Mouse (Mus musculus) G1E (cell line): ENCODE data around the gene Gp5. TPM values are rescaled to one million over a fixed set of nuclear protein-coding genes. Genes with fewer than 3 reads are reported as not detected.

Experiments
- ATAC-seq: 2 replicates; pipeline ENCODE4 v1.8.0; 2016; ENCODE audit warnings: mild to moderate bottlenecking; ENCODE audit not compliant: insufficient number of reproducible peaks, poor library complexity, low FRiP score, severe bottlenecking; ENCODE audit errors: extremely low read depth
- DNase-seq: peaks from one replicate; pipeline ENCODE4 v3.0.0; 2012; ENCODE audit warnings: low spot score
- H3K27me3 ChIP-seq: 2 replicates; pipeline ENCODE4 v1.6.1; 2012; ENCODE audit warnings: mild to moderate bottlenecking, low read length, inconsistent platforms; ENCODE audit not compliant: insufficient read depth
- H3K36me3 ChIP-seq: replicated peaks from 2 replicates; pipeline ENCODE3; 2012; ENCODE audit warnings: mild to moderate bottlenecking, inconsistent platforms
- H3K4me1 ChIP-seq: 2 replicates; pipeline ENCODE4 v1.6.1; 2012; ENCODE audit warnings: low read depth, low read length, inconsistent platforms, mixed read lengths; ENCODE audit not compliant: insufficient read depth
- H3K4me3 ChIP-seq: 2 replicates; pipeline ENCODE4 v1.5.1; 2012; ENCODE audit warnings: low read depth, mild to moderate bottlenecking, inconsistent platforms, low read length, moderate library complexity, mixed read lengths
- H3K9me3 ChIP-seq: replicated peaks from 2 replicates; pipeline ENCODE4 v1.6.1; 2012; ENCODE audit warnings: inconsistent platforms
- CTCF ChIP-seq: IDR thresholded peaks from 2 replicates; pipeline ENCODE4 v1.5.1; 2012; ENCODE audit warnings: low read depth, low read length, inconsistent platforms, mixed read lengths
- GATA1 ChIP-seq: IDR thresholded peaks from 2 replicates; pipeline ENCODE4 v1.6.1; 2012; ENCODE audit warnings: borderline replicate concordance, low read length, inconsistent platforms, mixed read lengths
- GATA2 ChIP-seq: IDR thresholded peaks from 2 replicates; pipeline ENCODE4 v1.6.1; 2012; ENCODE audit warnings: low read depth, low read length, inconsistent platforms, borderline replicate concordance
- POLR2AphosphoS5 ChIP-seq: IDR thresholded peaks from 2 replicates; pipeline ENCODE4 v1.6.1; 2012; ENCODE audit warnings: low read depth, low read length, inconsistent platforms; ENCODE audit not compliant: insufficient replicate concordance
- TAL1 ChIP-seq: conservative IDR thresholded peaks from 2 replicates; pipeline ENCODE4 v1.6.1; 2012; ENCODE audit warnings: low read depth, low read length, inconsistent platforms, mixed read lengths
- polyA plus RNA-seq: library from polyadenylated mRNA; stranded (reverse); fragments of >175 nt; gene quantifications from 2 replicates; pipeline ENCODE4 v1.2.3, GENCODE M21; 2012
- total RNA-seq, 2 experiments: library from RNA; stranded (forward) in 1 of 2; stranded (reverse) in 1 of 2; fragments of 200-1000 nt in 1 of 2; fragments of >200 nt in 1 of 2; fragmentation: Nextera tagmentation in 1 of 2; gene quantifications; 2 replicates each; pipeline ENCODE4 v1.2.3; 2014 to 2017

The Gp5 gene
- total and polyA plus RNA-seq, 3 experiments, result 2.6 to 32.3 (median 25.0) TPM

DNA sequence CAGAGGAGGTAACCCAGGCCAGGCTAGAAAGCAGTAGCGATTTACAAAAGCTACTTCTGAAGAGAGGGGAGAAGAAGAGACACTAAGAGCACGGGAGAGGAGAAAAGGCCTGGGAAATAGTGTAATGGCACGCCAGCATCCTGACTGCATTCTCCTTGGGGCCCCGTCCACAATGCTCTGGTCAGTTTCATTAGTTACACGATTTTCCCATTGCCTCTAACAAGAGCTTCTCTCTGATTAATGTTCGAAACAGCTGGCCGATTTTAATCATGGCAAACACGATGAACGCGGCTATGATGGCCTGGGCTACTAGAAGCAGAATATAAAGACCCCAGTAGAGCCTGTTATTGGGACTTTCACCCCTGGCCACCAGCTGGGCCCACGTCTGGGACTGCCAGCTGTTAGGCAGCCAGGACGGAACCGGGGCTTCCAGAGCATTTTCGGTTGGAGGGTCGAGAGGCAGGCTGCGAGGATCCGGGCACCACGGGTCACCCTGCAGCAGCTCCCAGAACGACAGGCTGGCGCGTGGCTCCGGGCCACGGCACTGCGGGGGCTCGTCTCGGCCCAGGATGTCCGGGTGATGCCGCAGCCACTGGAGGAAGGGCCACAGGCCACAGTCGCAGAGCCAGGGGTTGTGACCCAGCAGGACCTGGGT lies 2.5 kb downstream of the Gp5 start:
- Histone ChIP-seq H3K9me3 (peaks cover 15% of the 10 kb centered on the region), H3K36me3 (peaks cover 37% of the 10 kb centered on the region), H3K27me3 (peaks cover 25% of the 10 kb centered on the region), H3K4me3 (peak overlapping the region; percentile 68; the same call in 1 of the 2 replicates), H3K4me1 (peaks cover 44% of the 10 kb centered on the region)
- TF ChIP-seq POLR2AphosphoS5 (no peak), CTCF (no peak), GATA2 (no peak)
- ATAC-seq, result no peak
- DNase-seq, result no peak

DNA sequence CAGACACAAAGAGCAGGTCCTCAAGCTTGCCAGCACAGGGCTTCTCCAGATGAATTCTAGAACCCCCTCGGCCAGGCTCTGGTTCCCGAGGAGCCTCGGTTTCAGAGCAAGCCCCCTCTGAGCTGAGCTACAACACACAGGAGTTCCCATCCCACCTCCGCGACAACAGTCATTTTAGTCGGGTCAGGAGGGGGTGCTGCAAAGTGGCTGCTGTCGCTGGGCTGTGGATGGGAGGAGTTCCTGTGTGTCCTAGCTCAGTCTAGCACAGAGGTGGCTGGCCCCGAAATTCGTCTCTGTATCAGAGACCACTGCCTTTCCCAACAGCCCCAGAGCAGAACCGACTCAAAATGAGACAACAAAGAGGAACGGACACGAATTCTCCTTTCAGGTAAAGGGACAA lies 3.3 kb downstream of the Gp5 start:
- ATAC-seq (no peak), DNase-seq (no peak)
- H3K4me1 ChIP-seq, result peaks cover 44% of the 10 kb centered on the region
- H3K27me3 ChIP-seq, result peaks cover 29% of the 10 kb centered on the region
- no peak for TF ChIP-seq POLR2AphosphoS5
- no peak for TF ChIP-seq TAL1
- no peak for TF ChIP-seq CTCF
- TF ChIP-seq GATA2, result no peak
- no peak for TF ChIP-seq GATA1
- no peak overlapping the region for H3K4me3 ChIP-seq
- peaks cover 34% of the 10 kb centered on the region for H3K36me3 ChIP-seq
- peaks cover 15% of the 10 kb centered on the region for H3K9me3 ChIP-seq

DNA sequence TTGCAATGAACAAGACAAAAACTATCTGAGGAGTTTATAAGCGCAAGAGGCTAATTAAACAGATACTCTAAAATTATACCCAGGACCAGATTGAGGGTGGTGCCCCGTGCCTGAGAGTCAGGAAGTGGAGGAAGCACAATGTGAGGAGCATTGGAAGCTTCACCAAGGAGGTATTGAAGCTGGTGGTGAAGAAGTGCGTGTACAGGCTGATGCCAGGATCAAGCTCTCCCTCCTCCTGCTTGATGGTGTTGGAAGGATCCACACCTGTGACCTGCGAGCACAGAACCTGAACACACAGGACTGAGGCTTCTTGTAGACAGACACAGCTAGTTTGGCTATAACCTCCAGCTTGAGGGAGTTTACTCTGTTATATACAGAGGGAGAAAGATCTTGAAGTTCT lies 4.5 kb downstream of the Gp5 start:
- peaks cover 24% of the 10 kb centered on the region for H3K36me3 ChIP-seq
- H3K4me3 ChIP-seq, result no peak overlapping the region
- H3K4me1 ChIP-seq, result peaks cover 33% of the 10 kb centered on the region
- ATAC-seq (no peak), DNase-seq (no peak)
- peaks cover 36% of the 10 kb centered on the region for H3K27me3 ChIP-seq
- peaks cover 15% of the 10 kb centered on the region for H3K9me3 ChIP-seq
- TF ChIP-seq TAL1, result no peak
- no peak for TF ChIP-seq GATA1
- no peak for TF ChIP-seq GATA2
- no peak for TF ChIP-seq CTCF

DNA sequence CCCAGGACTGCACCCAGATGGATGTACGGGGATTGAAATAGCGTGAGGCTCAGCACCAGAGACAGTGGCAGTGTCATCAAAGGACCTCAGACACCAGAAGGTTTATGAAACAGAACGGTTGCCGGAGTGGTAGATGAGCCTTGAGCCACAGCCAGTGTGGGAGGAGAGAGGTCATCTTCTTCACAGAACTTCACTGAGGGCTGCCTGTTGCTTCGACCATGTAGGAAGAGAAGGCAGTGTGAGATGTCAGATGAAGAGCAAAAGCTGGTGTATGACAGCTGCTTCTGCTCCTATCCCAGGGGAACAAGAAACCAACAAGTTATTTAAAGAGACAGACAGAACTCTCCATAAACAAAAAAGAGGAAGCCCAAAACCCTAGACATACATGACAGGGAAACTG lies 6.3 kb downstream of the Gp5 start:
- H3K9me3 ChIP-seq, result peaks cover 10% of the 10 kb centered on the region
- ATAC-seq (no peak), DNase-seq (no peak)
- no peak for TF ChIP-seq TAL1
- no peak for TF ChIP-seq CTCF
- no peak for TF ChIP-seq POLR2AphosphoS5
- no peak for TF ChIP-seq GATA1
- TF ChIP-seq GATA2, result no peak
- H3K4me3 ChIP-seq, result no peak overlapping the region
- peaks cover 15% of the 10 kb centered on the region for H3K36me3 ChIP-seq
- peaks cover 51% of the 10 kb centered on the region for H3K27me3 ChIP-seq
- H3K4me1 ChIP-seq, result peaks cover 15% of the 10 kb centered on the region

DNA sequence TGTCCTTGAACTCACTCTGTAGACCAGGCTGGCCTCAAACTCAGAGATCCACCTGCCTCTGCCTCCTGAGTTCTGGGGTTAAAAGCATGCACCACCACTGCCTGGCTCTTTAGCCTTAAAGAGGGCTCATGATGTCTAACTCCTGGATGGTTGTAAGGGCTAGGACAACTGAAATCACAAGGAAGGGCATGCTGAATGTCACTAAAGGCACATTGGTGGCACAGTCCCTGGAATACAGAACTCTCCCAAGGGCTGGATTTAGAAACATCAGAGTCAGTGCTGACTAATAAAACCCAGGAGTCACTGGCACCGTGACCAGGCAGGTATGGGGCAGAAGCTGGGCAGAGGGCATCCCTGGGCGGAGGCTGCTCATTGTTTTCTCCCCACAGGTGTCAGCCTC lies 7.2 kb downstream of the Gp5 start:
- TF ChIP-seq GATA2, result no peak
- TF ChIP-seq TAL1, result no peak
- no peak for TF ChIP-seq POLR2AphosphoS5
- no peak for TF ChIP-seq CTCF
- TF ChIP-seq GATA1, result no peak
- ATAC-seq (no peak), DNase-seq (no peak)
- Histone ChIP-seq H3K4me1 (peaks cover 6% of the 10 kb centered on the region), H3K4me3 (no peak overlapping the region), H3K9me3 (peaks cover 3% of the 10 kb centered on the region), H3K27me3 (peaks cover 50% of the 10 kb centered on the region), H3K36me3 (peaks cover 6% of the 10 kb centered on the region)

DNA sequence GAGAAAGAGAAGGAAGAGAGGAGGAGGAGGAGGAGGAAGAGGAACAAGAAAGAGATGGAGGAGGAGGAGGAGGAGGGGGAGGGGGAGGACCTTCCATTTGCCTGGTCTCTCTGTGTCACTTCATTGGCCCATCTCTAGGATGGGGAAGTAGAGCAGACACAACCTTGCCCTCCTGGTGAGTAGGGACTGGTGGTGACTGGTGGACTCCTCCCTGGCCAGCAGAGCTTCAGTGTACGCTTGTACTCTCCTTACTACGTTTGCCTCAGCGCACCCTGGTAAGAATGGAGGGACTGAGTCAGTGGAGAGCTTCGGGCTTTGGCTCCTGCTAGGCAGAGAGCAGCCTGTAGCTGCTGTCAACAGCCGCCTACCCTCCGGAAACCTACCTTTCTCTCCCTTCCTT lies 7.9 kb downstream of the Gp5 start:
- no peak; the same call in 1 of the 2 replicates for ATAC-seq
- no peak overlapping the region for H3K4me3 ChIP-seq

More for the DNA sequence above, 7.9 kb downstream of the Gp5 start:
- TF ChIP-seq CTCF (no peak), TAL1 (no peak), GATA1 (no peak), GATA2 (no peak), POLR2AphosphoS5 (no peak)
- peaks cover 1% of the 10 kb centered on the region for H3K36me3 ChIP-seq
- no peaks in the 10 kb centered on the region for H3K9me3 ChIP-seq
- no peak for DNase-seq
- H3K4me1 ChIP-seq, result peaks cover 4% of the 10 kb centered on the region; the same call in 1 of the 2 replicates
- peaks cover 49% of the 10 kb centered on the region for H3K27me3 ChIP-seq
